Mouse (Mus musculus): Measurements from ENCODE around the gene Fam72a. TPM values are rescaled to one million over a fixed set of nuclear protein-coding genes. Genes with fewer than 3 reads are reported as not detected.
A peak's percentile ranks its signal among the peaks of the same experiment; 100 is the strongest.
"Not testable (repeated sequence)": the region's sequence is repeated elsewhere in the genome, so short reads cannot be mapped to it uniquely, and the experiment has no call there.

Gene Fam72a
- polyA plus RNA-seq, 1 experiment from 2014 or later = 5.7 TPM

DNA sequence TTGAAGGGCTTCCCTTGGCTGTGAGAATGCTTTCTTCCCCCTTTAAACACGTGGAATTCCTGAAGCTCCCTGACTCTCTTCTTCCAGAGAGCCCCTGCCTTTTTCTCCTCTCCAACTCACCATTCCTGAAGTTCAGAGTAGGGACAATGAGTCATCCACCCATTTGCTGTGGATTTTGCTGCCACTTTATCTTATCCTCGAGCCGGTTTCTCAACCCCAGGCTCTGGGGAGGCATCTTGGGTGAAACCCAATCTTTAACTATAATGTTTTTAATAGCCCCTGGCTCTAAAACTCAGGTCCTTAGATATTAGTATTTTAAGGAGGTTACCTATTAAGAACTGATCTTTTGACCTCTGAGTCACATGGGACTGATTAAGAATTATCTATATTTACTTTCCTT is 13.7 kb downstream of the Fam72a start:
- Histone ChIP-seq H3K4me1 (replicated peaks) (peaks cover 15% of the 10 kb centered on the region; the same call in 1 of the 2 replicates), H3K4me3 (no peak overlapping the region), H3K36me3 (peaks cover 32% of the 10 kb centered on the region), H3K27me3 (ENCODE audit: insufficient read depth, poor library complexity, severe bottlenecking) (no peaks in the 10 kb centered on the region), H3K9me3 (no peaks in the 10 kb centered on the region), H3K27ac (peak overlapping the region; percentile 29; the same call in 1 of the 2 replicates)
- WGBS = 59% methylated on average over 3 of the region's 3 CpGs
- DNase-seq (ENCODE audit: low spot score) = no peak

- no peak overlapping the region for H3K27ac ChIP-seq
- no peaks in the 10 kb centered on the region for H3K9me3 ChIP-seq
- WGBS = 93% methylated on average over 5 of the region's 5 CpGs
- H3K27me3 ChIP-seq (ENCODE audit: insufficient read depth, poor library complexity, severe bottlenecking) = no peaks in the 10 kb centered on the region
- no peak overlapping the region for H3K4me3 ChIP-seq
- H3K4me1 ChIP-seq (replicated peaks) = peaks cover 15% of the 10 kb centered on the region; the same call in 1 of the 2 replicates
- DNase-seq (ENCODE audit: low spot score) = no peak
- peaks cover 27% of the 10 kb centered on the region for H3K36me3 ChIP-seq
These were observed 14.2 kb downstream of the Fam72a start for GRCm38 (mm10) chr1:131541903-131542302.

GRCm38 (mm10) chr1:131543886-131544565 is 16.3 kb downstream of the Fam72a start:
- no peak overlapping the region for H3K27ac ChIP-seq
- H3K9me3 ChIP-seq = no peaks in the 10 kb centered on the region
- peaks cover 10% of the 10 kb centered on the region; the same call in 1 of the 2 replicates for H3K36me3 ChIP-seq
- DNase-seq (ENCODE audit: low spot score) = no peak
- 88% methylated on average over 7 of the region's 7 CpGs for WGBS
- peaks cover 22% of the 10 kb centered on the region for H3K4me1 ChIP-seq (replicated peaks)
- no peak overlapping the region for H3K4me3 ChIP-seq
- H3K27me3 ChIP-seq (ENCODE audit: insufficient read depth, poor library complexity, severe bottlenecking) = no peaks in the 10 kb centered on the region

DNA sequence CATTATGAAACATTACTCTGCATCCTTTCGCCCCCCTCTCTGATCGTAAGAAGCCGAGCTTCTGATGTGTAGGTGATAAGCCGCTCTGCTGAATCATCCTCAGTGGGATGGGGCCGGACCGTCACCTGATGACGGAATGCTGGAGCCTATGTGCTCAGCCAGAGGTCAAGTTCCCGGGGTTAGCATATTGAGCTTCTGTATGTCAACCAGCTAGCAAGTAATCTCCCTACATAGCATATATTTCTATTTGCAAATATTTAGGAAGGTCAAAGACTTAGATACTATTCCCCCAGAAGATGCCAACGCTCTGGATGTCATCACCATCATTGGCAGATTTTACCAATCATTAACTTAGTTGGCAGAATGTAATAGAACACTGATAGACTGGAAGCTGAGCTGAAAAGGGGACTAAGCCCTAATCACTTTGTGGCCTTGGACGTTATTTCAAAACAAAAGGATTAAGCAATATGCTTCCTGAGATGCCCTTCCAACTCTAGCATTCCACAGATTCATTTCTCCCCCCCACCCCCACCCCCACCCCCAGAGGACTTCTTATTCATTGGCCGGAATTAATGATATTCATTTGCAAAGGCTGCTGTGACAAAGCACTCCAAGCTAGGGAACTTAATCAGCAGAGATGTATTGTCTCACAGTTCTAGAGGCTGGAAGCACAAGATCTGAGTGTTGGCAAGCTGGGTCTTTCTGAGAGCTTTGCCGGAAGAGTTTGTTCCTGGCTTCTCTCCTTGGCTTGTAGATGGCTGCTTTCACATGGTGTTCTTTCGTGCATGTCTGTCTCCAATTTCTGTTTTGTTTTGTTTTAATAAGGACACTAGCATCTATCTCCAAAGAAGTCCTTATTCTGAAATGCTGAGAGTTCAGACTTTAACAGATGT is 19.3 kb downstream of the Fam72a start:
- H3K4me3 ChIP-seq = no peak overlapping the region
- H3K27ac ChIP-seq = no peak overlapping the region
- WGBS = 81% methylated on average over 13 of the region's 13 CpGs
- H3K27me3 ChIP-seq (ENCODE audit: insufficient read depth, poor library complexity, severe bottlenecking) = no peaks in the 10 kb centered on the region
- no peaks in the 10 kb centered on the region for H3K36me3 ChIP-seq
- H3K9me3 ChIP-seq = no peaks in the 10 kb centered on the region
- peaks cover 8% of the 10 kb centered on the region for H3K4me1 ChIP-seq (replicated peaks)
- no peak for DNase-seq (ENCODE audit: low spot score)

DNA sequence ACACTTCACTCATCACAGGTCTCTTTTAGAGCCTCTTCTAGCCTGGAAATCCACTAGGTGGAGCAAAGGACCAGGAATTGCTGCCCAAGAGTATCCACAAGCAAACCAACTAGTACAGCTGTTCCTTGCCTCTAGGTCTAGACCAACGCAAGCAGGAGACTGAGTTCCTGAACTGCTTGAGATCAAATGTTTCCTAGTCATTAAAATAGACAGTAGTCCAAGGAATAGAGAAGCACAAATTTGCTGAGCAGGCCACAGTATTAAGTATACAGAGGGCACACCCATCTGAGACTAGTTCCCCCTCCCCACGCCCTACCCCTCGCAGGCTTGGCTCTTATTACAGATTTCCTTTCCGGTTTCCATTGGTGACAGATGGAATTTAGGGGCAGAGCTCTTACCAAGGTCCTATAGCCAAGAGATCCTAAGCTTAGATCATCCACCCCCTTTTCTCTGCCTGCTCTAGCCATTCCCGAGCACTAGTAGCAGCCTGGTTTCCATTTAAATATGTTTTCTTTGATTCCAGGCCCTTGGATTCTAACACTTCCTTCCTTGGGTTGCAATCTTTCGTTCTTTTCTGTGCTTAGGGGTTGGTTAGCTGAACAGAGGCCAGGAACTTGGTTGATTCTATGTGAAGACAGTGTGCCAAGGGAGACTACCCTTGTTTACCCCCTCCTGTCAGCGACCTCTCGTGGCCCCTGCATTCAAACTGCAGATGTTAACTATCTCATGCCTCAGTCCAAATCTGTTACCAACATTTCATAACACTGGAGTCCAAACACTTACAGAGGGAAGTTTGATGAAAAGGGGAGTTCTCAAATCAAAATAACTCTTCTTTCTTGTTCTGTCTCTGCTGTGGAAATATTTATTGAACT is 21.0 kb downstream of the Fam72a start:
- peaks cover 8% of the 10 kb centered on the region for H3K4me1 ChIP-seq (replicated peaks)
- no peaks in the 10 kb centered on the region for H3K9me3 ChIP-seq
- no peaks in the 10 kb centered on the region for H3K27me3 ChIP-seq (ENCODE audit: insufficient read depth, poor library complexity, severe bottlenecking)
- H3K4me3 ChIP-seq = no peak overlapping the region
- no peak overlapping the region for H3K27ac ChIP-seq
- 40% methylated on average over 8 of the region's 8 CpGs for WGBS
- DNase-seq (ENCODE audit: low spot score) = peak; percentile 40
- no peaks in the 10 kb centered on the region for H3K36me3 ChIP-seq

- no peaks in the 10 kb centered on the region for H3K9me3 ChIP-seq
- 86% methylated on average over 2 of the region's 2 CpGs for WGBS
- no peak for DNase-seq (ENCODE audit: low spot score)
- no peak overlapping the region for H3K4me3 ChIP-seq
- peaks cover 12% of the 10 kb centered on the region for H3K4me1 ChIP-seq (replicated peaks)
- no peak overlapping the region for H3K27ac ChIP-seq
- H3K27me3 ChIP-seq (ENCODE audit: insufficient read depth, poor library complexity, severe bottlenecking) = no peaks in the 10 kb centered on the region
- H3K36me3 ChIP-seq = no peaks in the 10 kb centered on the region
These were observed 24.3 kb downstream of the Fam72a start for GRCm38 (mm10) chr1:131551956-131552355.

DNA sequence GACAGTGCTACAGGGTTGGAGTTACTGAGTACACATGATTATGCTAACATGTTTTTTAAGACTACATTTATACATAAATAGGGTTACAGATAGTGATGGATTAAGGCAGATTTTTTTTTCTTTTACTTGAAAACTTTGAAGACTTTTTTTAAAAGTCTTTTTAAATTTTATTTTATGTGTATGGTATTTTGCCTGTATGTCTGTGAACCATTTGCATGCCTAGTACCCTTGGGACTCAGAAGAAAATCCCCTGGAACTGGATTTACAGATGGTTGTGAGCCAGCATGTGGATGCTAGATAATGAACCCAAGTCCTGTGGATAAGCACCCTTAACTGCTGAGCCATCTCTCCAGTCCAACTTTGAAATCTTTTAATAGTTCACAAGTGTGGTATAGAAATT is 25.7 kb downstream of the Fam72a start:
- H3K9me3 ChIP-seq = no peaks in the 10 kb centered on the region
- DNase-seq (ENCODE audit: low spot score) = no peak
- H3K36me3 ChIP-seq = no peaks in the 10 kb centered on the region

GRCm38 (mm10) chr1:131555042-131555812 is 27.5 kb downstream of the Fam72a start:
- peak overlapping the region; percentile 24; the same call in 1 of the 2 replicates for H3K4me3 ChIP-seq
- no peaks in the 10 kb centered on the region for H3K9me3 ChIP-seq

More for the DNA sequence above, 25.7 kb downstream of the Fam72a start:
- Histone ChIP-seq H3K4me1 (replicated peaks) (peaks cover 11% of the 10 kb centered on the region), H3K4me3 (no peak overlapping the region), H3K27me3 (ENCODE audit: insufficient read depth, poor library complexity, severe bottlenecking) (no peaks in the 10 kb centered on the region), H3K27ac (no peak overlapping the region)

DNA sequence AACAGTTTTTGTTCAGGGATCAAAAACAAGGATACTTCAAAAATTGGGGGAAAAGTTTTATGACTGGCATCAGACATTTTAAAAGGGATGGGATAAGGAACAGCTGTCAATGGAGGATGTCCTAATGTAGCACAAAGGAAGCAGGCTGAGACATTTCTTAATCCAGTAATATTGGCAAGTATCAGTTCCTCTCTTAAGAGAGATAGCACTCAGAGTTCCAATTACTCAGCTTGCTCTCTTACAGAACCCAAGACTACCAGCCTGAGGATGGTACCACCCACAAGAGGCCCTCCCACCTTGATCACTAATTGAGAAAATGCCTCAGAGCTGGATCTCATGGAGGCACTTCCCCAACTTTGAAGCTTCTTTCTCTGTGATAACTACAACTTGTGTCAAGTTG is 32.8 kb downstream of the Fam72a start:
- H3K4me1 ChIP-seq (replicated peaks) = no peaks in the 10 kb centered on the region
- no peaks in the 10 kb centered on the region for H3K27me3 ChIP-seq (ENCODE audit: insufficient read depth, poor library complexity, severe bottlenecking)

More at GRCm38 (mm10) chr1:131555042-131555812, 27.5 kb downstream of the Fam72a start:
- Histone ChIP-seq H3K27ac (peak overlapping the region; percentile 76), H3K4me1 (replicated peaks) (peaks cover 4% of the 10 kb centered on the region), H3K27me3 (ENCODE audit: insufficient read depth, poor library complexity, severe bottlenecking) (no peaks in the 10 kb centered on the region), H3K36me3 (no peaks in the 10 kb centered on the region)
- peak; percentile 86 for DNase-seq (ENCODE audit: low spot score)
- WGBS = 18% methylated on average over 13 of the region's 13 CpGs

GRCm38 (mm10) chr1:131562081-131562480 is 34.4 kb downstream of the Fam72a start:
- H3K27ac ChIP-seq = no peak overlapping the region
- WGBS = 87% methylated on average over 2 of the region's 2 CpGs
- H3K9me3 ChIP-seq = 0 out of 2 replicates have a peak, but pooled peaks cover 3% of the 10 kb centered on the region
- no peak overlapping the region for H3K4me3 ChIP-seq
- H3K4me1 ChIP-seq (replicated peaks) = no peaks in the 10 kb centered on the region
- H3K36me3 ChIP-seq = no peaks in the 10 kb centered on the region
- DNase-seq (ENCODE audit: low spot score) = no peak
- no peaks in the 10 kb centered on the region for H3K27me3 ChIP-seq (ENCODE audit: insufficient read depth, poor library complexity, severe bottlenecking)

More for the DNA sequence above, 32.8 kb downstream of the Fam72a start:
- Histone ChIP-seq H3K4me3 (no peak overlapping the region), H3K27ac (no peak overlapping the region), H3K36me3 (no peaks in the 10 kb centered on the region), H3K9me3 (0 out of 2 replicates have a peak, but pooled peaks cover 3% of the 10 kb centered on the region)
- DNase-seq (ENCODE audit: low spot score) = no peak

DNA sequence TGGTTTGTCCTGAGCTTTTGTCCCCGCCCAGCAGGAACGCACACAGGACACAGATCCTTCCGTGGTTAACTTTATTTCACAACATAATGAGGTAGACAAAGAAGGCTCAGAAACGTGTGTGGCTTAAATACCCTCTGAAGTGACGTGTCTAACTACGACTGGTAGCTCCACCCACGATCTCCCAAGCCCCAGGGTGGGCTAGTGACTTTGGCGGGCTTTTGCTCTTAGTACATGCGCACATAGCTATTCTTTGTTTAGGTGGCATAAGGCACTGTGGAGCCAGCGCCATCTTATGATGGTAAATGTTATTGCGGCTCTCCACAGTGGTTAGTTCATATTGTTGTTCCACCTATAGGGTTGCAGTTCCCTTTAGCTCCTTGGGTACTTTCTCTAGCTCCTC is 38.4 kb downstream of the Fam72a start:
- peak; percentile 49 for DNase-seq (ENCODE audit: low spot score)
- not testable (repeated sequence) for H3K9me3 ChIP-seq; H3K36me3 ChIP-seq; H3K4me3 ChIP-seq; H3K4me1 ChIP-seq (replicated peaks); H3K27me3 ChIP-seq (ENCODE audit: insufficient read depth, poor library complexity, severe bottlenecking)
- WGBS = 34% methylated on average over 11 of the region's 11 CpGs
- peak overlapping the region; percentile 53; the same call in 1 of the 2 replicates for H3K27ac ChIP-seq

DNA sequence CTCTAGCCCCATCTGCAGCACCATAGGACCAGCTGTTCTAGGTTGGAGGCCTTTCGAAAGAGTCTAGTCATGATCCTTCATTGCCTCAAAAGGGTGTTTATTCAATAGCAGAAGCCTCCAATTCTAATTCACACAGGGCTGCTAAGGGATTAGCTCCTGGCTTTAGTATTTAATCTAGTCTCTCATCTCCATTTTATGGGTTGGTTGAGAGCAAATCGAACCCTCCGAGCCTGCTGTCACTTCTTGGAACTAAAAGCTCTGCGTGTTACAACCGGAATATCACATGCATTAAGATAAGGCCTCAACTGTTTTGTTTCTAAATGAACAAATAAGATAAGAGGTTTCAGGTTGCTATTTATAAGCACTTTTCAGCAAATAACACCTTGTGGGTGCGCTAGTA is 42.0 kb downstream of the Fam72a start:
- H3K36me3 ChIP-seq = no peaks in the 10 kb centered on the region
- no peak for DNase-seq (ENCODE audit: low spot score)
- H3K27ac ChIP-seq = no peak overlapping the region
- H3K27me3 ChIP-seq (ENCODE audit: insufficient read depth, poor library complexity, severe bottlenecking) = no peaks in the 10 kb centered on the region
- WGBS = 94% methylated on average over 6 of the region's 6 CpGs
- no peak overlapping the region for H3K4me3 ChIP-seq
- no peaks in the 10 kb centered on the region for H3K9me3 ChIP-seq
- no peaks in the 10 kb centered on the region for H3K4me1 ChIP-seq (replicated peaks)
